Mouse (Mus musculus) limb, embryonic 11.5 days (tissue): ENCODE data around the gene 2310022A10Rik. TPM values are rescaled to one million over a fixed set of nuclear protein-coding genes. Genes with fewer than 3 reads are reported as not detected.
"Not testable (repeated sequence)": the region's sequence is repeated elsewhere in the genome, so short reads cannot be mapped to it uniquely, and the experiment has no call there.

Experiments
- ATAC-seq: fragments of 200-750 bp; cut with Nextera tagmentation; 2 replicates; pipeline ENCODE4 v1.8.0; 2017; ENCODE audit warnings: low read depth; ENCODE audit not compliant: insufficient number of reproducible peaks, low FRiP score, low TSS enrichment
- DNase-seq: peaks from one replicate; pipeline ENCODE4 v3.0.0-alpha.2; 2015; ENCODE audit warnings: low spot score
- H3K27ac ChIP-seq: fragments of 300-500 bp; sonication (generic); replicated peaks from 2 replicates; pipeline ENCODE4 v1.5.1; 2014; ENCODE audit warnings: low read depth, mild to moderate bottlenecking, low read length
- H3K27me3 ChIP-seq: fragments of 300-500 bp; sonication (generic); 2 replicates; pipeline ENCODE4 v1.6.1; 2014; ENCODE audit warnings: mild to moderate bottlenecking, low read length, mixed read lengths; ENCODE audit not compliant: control insufficient read depth, insufficient read depth
- H3K36me3 ChIP-seq: fragments of 300-500 bp; sonication (generic); 2 replicates; pipeline ENCODE4 v1.6.1; 2014; ENCODE audit warnings: mild to moderate bottlenecking, low read length, moderate library complexity, mixed read lengths; ENCODE audit not compliant: control insufficient read depth, insufficient read depth
- H3K4me1 ChIP-seq: fragments of 300-500 bp; sonication (generic); 2 replicates; pipeline ENCODE4 v1.6.1; 2014; ENCODE audit warnings: low read length, mixed read lengths; ENCODE audit not compliant: control insufficient read depth, insufficient read depth
- H3K4me2 ChIP-seq: fragments of 300-500 bp; sonication (generic); 2 replicates; pipeline ENCODE4 v1.6.1; 2014; ENCODE audit warnings: low read depth, mild to moderate bottlenecking, moderate library complexity; ENCODE audit not compliant: severe bottlenecking
- H3K4me3 ChIP-seq: fragments of 300-500 bp; sonication (generic); 2 replicates; pipeline ENCODE4 v1.5.1; 2014; ENCODE audit warnings: low read depth, low read length
- H3K9ac ChIP-seq: fragments of 300-500 bp; sonication (generic); 2 replicates; pipeline ENCODE4 v1.6.1; 2014; ENCODE audit warnings: mild to moderate bottlenecking, low read length
- H3K9me3 ChIP-seq: fragments of 300-500 bp; sonication (generic); 2 replicates; pipeline ENCODE4 v1.6.1; 2016; ENCODE audit warnings: low read length; ENCODE audit not compliant: control insufficient read depth
- WGBS: fragments of 180-500 bp; shearing (Covaris S2); extraction: QIAGEN DNeasy Blood & Tissue Kit; methylation state at CpG from one replicate; pipeline ENCODE4 v1.1.7; 2014; 5-methylcytosine and 5-hydroxymethylcytosine counted together
- polyA plus RNA-seq: library from polyadenylated mRNA; unstranded; fragments of >200 nt; fragmentation: Nextera tagmentation; extraction: Ambion mirVana; gene quantifications from 2 replicates; pipeline ENCODE4 v1.2.1, GENCODE M21; 2014

The 2310022A10Rik gene
- polyA plus RNA-seq, 1 experiment from 2014 or later = 32.1 TPM

DNA sequence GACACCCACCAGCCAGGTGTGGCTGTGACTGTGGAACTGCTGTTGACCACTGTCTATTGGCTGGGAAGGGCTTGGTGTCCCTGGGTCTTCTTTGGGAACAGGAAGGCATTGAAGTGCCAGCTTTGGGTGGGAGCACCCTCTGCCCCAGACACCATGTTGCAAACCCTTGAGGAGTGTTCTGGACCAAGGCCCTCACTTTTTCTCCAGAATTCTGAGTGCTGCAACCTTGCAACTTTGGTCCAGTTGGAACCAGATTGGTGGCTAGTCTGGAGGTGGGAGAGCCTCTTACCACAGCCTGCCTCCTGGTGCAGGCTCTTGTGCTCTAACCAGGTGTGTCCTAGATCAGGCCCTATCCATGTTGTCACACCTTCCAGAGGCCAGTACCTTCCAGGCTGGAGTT is 71.9 kb downstream of the 2310022A10Rik start:
- Histone ChIP-seq H3K4me2 (no peak overlapping the region), H3K27me3 (no peaks in the 10 kb centered on the region), H3K9ac (no peak overlapping the region), H3K36me3 (peaks cover 23% of the 10 kb centered on the region), H3K4me3 (no peak overlapping the region), H3K9me3 (no peaks in the 10 kb centered on the region), H3K27ac (no peak overlapping the region), H3K4me1 (no peaks in the 10 kb centered on the region)
- ATAC-seq (no peak), DNase-seq (no peak)

DNA sequence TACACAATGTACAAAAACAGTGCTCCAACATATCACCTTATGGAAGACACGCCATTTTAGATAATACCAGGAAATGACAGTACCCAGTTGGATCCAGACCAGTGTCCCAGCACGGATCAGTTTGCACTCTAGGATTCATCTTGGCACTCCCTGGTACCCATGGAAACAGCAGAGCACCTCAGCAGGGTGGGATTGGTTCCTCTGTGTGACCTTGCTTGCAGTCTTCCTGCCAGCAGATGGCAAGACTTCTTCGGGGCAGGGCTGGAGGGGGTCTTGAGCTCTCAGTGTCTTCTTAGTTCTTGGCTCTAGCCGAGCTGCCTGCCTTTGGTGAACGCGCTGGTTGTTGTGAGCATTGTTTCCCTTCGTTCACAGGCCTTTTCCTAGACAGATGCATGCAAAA is 74.7 kb downstream of the 2310022A10Rik start:
- ATAC-seq = no peak
- DNase-seq = no peak
- H3K36me3 ChIP-seq = peaks cover 26% of the 10 kb centered on the region
- H3K4me2 ChIP-seq = no peak overlapping the region
- no peak overlapping the region for H3K9ac ChIP-seq
- H3K4me1 ChIP-seq = no peaks in the 10 kb centered on the region
- H3K9me3 ChIP-seq = no peaks in the 10 kb centered on the region
- 92% methylated on average over 7 of the region's 7 CpGs for WGBS
- H3K27ac ChIP-seq = no peak overlapping the region
- no peak overlapping the region for H3K4me3 ChIP-seq
- no peaks in the 10 kb centered on the region for H3K27me3 ChIP-seq

DNA sequence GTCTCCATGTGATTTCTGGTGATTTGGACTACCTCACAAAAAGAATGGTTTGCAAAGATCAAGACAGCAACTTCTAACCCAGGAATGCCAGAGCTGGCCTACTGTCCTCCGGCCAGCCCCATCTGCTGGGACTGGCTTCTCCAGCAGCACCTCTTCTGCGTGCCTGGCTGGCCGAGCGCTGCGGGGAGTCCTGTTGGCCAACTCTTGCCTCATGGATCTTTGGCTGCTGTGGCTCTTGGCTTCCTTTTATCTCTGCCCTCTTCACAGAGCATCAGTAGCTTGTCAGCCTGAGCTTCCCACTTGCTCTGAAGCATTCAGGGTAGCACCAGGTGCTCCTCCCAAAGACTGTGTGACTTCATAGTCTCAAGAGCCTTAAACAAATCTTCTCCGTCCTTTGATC is 75.2 kb downstream of the 2310022A10Rik start:
- H3K27ac ChIP-seq = no peak overlapping the region
- WGBS = 96% methylated on average over 6 of the region's 6 CpGs
- ATAC-seq (no peak), DNase-seq (no peak)
- H3K4me3 ChIP-seq = no peak overlapping the region
- H3K9me3 ChIP-seq = no peaks in the 10 kb centered on the region
- H3K9ac ChIP-seq = no peak overlapping the region
- H3K4me2 ChIP-seq = no peak overlapping the region
- H3K36me3 ChIP-seq = peaks cover 30% of the 10 kb centered on the region
- H3K4me1 ChIP-seq = no peaks in the 10 kb centered on the region
- H3K27me3 ChIP-seq = no peaks in the 10 kb centered on the region

DNA sequence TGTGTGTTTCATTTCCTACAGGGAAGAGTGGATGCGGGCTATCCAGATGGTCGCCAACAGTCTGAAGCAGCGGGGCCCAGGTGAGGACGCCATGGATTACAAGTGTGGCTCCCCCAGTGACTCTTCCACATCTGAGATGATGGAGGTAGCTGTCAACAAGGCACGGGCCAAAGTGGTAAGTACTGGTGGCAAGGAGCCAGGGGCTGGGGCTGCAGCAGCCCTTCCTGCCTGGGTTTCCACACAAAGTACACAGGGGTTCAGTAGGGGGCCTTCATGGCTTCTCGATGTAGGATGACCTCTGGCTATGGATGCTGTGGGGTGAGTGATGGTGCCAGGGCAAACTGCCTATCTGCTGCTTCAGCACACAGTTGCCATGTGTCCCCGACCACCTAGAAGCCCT is 75.8 kb downstream of the 2310022A10Rik start:
- not testable (repeated sequence) for H3K27me3 ChIP-seq, H3K27ac ChIP-seq, H3K4me1 ChIP-seq, H3K9me3 ChIP-seq, H3K4me3 ChIP-seq, H3K4me2 ChIP-seq, DNase-seq, ATAC-seq, H3K9ac ChIP-seq
- H3K36me3 ChIP-seq = peaks cover 31% of the 10 kb centered on the region
- 91% methylated on average over 7 of the region's 7 CpGs for WGBS

DNA sequence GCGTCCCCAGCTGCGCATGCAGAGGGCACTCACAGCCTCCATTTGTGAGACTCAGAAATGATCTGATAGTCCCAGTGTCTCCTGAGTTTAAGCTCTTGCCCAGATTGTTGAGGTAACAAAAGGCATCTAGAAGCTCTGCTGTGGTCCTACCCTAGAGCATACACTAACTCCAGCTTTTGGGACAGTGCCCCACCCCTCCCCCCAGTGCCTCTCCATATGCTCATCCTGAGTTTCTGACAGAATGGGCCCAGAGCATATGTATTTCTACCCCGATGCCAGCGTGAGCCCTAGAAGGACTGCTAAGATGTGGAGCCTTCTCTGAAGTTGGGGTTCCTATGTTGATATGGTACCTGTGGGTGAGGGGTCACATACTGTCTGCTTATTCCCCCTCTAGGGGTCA is 78.4 kb downstream of the 2310022A10Rik start:
- 94% methylated on average over 4 of the region's 4 CpGs for WGBS
- no peak for DNase-seq
- H3K9ac ChIP-seq = no peak overlapping the region

More for the DNA sequence above, 78.4 kb downstream of the 2310022A10Rik start:
- H3K27me3 ChIP-seq = no peaks in the 10 kb centered on the region
- no peaks in the 10 kb centered on the region for H3K9me3 ChIP-seq
- ATAC-seq = no peak
- H3K27ac ChIP-seq = no peak overlapping the region
- no peak overlapping the region for H3K4me2 ChIP-seq
- peaks cover 33% of the 10 kb centered on the region for H3K36me3 ChIP-seq
- no peaks in the 10 kb centered on the region for H3K4me1 ChIP-seq
- H3K4me3 ChIP-seq = no peak overlapping the region

Other genes starting within 250 kb of the 2310022A10Rik start
- gene Ltbp4, start 215.5 kb upstream of the 2310022A10Rik start, polyA plus RNA-seq = 10.8 and 14.0 TPM in 2 replicates
- 46.5 and 50.9 TPM in 2 replicates for gene Shkbp1, start 197.2 kb upstream of the 2310022A10Rik start, polyA plus RNA-seq
- 0.52 TPM in 1 of 2 replicates, not detected in the other for gene Gm20479, start 195.8 kb upstream of the 2310022A10Rik start, polyA plus RNA-seq
- gene Sptbn4, start 105.5 kb upstream of the 2310022A10Rik start, polyA plus RNA-seq = 0.15 and 0.27 TPM in 2 replicates
- 29.0 and 30.5 TPM in 2 replicates for gene Blvrb, start 105.3 kb upstream of the 2310022A10Rik start, polyA plus RNA-seq
- gene Sertad3, start 79.5 kb upstream of the 2310022A10Rik start, polyA plus RNA-seq = 25.9 and 29.3 TPM in 2 replicates
- gene Sertad1, start 66.3 kb upstream of the 2310022A10Rik start, polyA plus RNA-seq = 29.0 and 31.5 TPM in 2 replicates
- 1.5 and 2.1 TPM in 2 replicates for gene Prx, start 53.9 kb upstream of the 2310022A10Rik start, polyA plus RNA-seq
- 0.45 and 0.72 TPM in 2 replicates for gene Hipk4, start 30.0 kb upstream of the 2310022A10Rik start, polyA plus RNA-seq
- 49.1 and 53.2 TPM in 2 replicates for gene Pld3, start within 50 bp of the 2310022A10Rik start, polyA plus RNA-seq
- gene Akt2, start 38.3 kb downstream of the 2310022A10Rik start, polyA plus RNA-seq = 83.9 and 85.7 TPM in 2 replicates
- 0.15 and 0.34 TPM in 2 replicates for gene Ttc9b, start 100.7 kb downstream of the 2310022A10Rik start, polyA plus RNA-seq
- gene Map3k10, start 121.4 kb downstream of the 2310022A10Rik start, polyA plus RNA-seq = 6.8 and 8.6 TPM in 2 replicates
- gene Zfp607b, start 136.1 kb downstream of the 2310022A10Rik start, polyA plus RNA-seq = 2.8 and 3.1 TPM in 2 replicates
- gene Zfp60, start 178.2 kb downstream of the 2310022A10Rik start, polyA plus RNA-seq = 45.6 and 49.9 TPM in 2 replicates